Mouse (Mus musculus): ENCODE data around the gene Ckap2. TPM values are rescaled to one million over a fixed set of nuclear protein-coding genes. Genes with fewer than 3 reads are reported as not detected.
A peak's percentile ranks its signal among the peaks of the same experiment; 100 is the strongest.

The Ckap2 gene
- total and polyA plus RNA-seq, 3 experiments, result 8.9 to 63.9 (median 45.4) TPM

DNA sequence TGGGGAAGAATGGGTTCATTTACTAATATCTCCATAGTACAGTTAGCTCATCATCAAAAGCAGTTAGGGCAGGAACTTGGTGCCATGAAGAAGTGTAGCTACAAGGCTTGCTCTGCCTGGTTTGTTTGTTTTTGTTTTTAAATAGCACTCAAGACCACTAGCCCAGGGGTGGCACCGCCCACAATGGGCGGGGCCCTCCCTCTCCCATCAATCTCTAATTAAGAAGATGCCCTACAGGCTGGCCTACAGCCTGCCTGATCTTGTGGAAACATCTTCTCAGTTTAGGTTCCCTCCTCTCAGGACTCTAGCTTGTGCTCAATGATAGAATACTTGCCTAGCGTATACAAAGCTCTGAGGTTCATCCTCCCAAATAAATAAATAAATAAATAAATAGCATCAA, 735 bp downstream of the Ckap2 start:
- TF ChIP-seq GATA1 (IDR thresholded peaks at IDR 0.05; ENCODE audit: borderline replicate concordance, low read length) (no peak), POLR2AphosphoS5 (IDR thresholded peaks at IDR 0.05; ENCODE audit: insufficient replicate concordance, low read depth, low read length) (no peak), TAL1 (conservative IDR thresholded peaks at IDR 0.05; ENCODE audit: low read depth, low read length) (no peak), CTCF (IDR thresholded peaks at IDR 0.05; ENCODE audit: low read depth, low read length) (no peak), GATA2 (IDR thresholded peaks at IDR 0.05; ENCODE audit: borderline replicate concordance, low read depth, low read length) (no peak)
- DNase-seq (ENCODE audit: low spot score) (no peak), ATAC-seq (ENCODE audit: extremely low read depth, insufficient number of reproducible peaks, low FRiP score, poor library complexity, severe bottlenecking) (peak; percentile 48; the same call in 1 of the 2 replicates)
- Histone ChIP-seq H3K27me3 (ENCODE audit: insufficient read depth, low read length) (peaks cover 5% of the 10 kb centered on the region; the same call in 1 of the 2 replicates), H3K4me3 (ENCODE audit: low read depth, low read length) (peak overlapping the region; percentile 84), H3K9me3 (replicated peaks) (no peaks in the 10 kb centered on the region), H3K4me1 (ENCODE audit: insufficient read depth, low read depth, low read length) (peaks cover 29% of the 10 kb centered on the region), H3K36me3 (replicated peaks) (peaks cover 26% of the 10 kb centered on the region)

DNA sequence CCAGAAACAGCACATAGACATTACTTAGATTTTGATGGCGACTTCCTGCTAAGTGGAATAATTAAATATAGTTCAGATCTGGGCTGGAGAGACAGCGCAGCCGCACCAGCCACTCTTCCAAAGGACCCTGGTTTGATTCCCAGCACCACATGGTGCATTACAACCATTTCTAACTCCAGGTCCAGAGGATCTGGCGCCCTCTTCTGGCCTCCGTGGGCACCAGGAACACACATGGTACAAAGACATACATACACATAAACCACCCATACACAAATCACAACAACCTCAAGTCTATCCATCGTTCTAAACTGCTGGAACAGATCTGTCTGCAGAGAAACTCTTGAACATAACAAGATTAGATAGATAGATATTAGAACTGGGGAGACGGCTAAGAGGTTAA, 9.7 kb downstream of the Ckap2 start:
- no peak for DNase-seq (ENCODE audit: low spot score)
- ATAC-seq (ENCODE audit: extremely low read depth, insufficient number of reproducible peaks, low FRiP score, poor library complexity, severe bottlenecking), result no peak
- H3K4me3 ChIP-seq (ENCODE audit: low read depth, low read length), result no peak overlapping the region
- H3K36me3 ChIP-seq (replicated peaks), result peaks cover 64% of the 10 kb centered on the region
- no peak for TF ChIP-seq CTCF (IDR thresholded peaks at IDR 0.05; ENCODE audit: low read depth, low read length)
- TF ChIP-seq POLR2AphosphoS5 (IDR thresholded peaks at IDR 0.05; ENCODE audit: insufficient replicate concordance, low read depth, low read length), result no peak
- no peak for TF ChIP-seq GATA2 (IDR thresholded peaks at IDR 0.05; ENCODE audit: borderline replicate concordance, low read depth, low read length)
- no peak for TF ChIP-seq TAL1 (conservative IDR thresholded peaks at IDR 0.05; ENCODE audit: low read depth, low read length)
- no peak for TF ChIP-seq GATA1 (IDR thresholded peaks at IDR 0.05; ENCODE audit: borderline replicate concordance, low read length)
- no peaks in the 10 kb centered on the region for H3K4me1 ChIP-seq (ENCODE audit: insufficient read depth, low read depth, low read length)
- peaks cover 4% of the 10 kb centered on the region for H3K9me3 ChIP-seq (replicated peaks)
- H3K27me3 ChIP-seq (ENCODE audit: insufficient read depth, low read length), result no peaks in the 10 kb centered on the region

DNA sequence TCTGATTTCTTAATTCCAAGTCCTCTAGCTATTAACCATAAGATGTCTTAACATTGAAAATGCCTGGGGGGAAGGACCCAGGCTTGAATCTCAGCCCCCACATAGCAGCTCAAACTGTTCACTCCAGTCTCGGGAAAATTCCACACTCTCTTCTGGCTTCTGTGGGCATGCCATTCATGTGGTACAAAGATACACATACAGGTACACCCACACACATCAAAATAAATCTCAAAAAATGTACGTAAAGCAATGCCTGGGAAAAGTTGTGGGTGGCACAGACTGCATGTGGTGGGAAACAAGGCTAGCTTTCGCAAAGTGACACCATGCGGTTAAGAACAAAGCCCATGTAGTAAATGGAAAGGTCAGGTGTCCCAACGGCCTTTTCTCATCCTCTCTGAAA, 16.5 kb downstream of the Ckap2 start:
- ATAC-seq (ENCODE audit: extremely low read depth, insufficient number of reproducible peaks, low FRiP score, poor library complexity, severe bottlenecking), result no peak
- Histone ChIP-seq H3K27me3 (ENCODE audit: insufficient read depth, low read length) (no peaks in the 10 kb centered on the region), H3K36me3 (replicated peaks) (peaks cover 50% of the 10 kb centered on the region), H3K9me3 (replicated peaks) (no peaks in the 10 kb centered on the region), H3K4me3 (ENCODE audit: low read depth, low read length) (no peak overlapping the region), H3K4me1 (ENCODE audit: insufficient read depth, low read depth, low read length) (peaks cover 19% of the 10 kb centered on the region)
- no peak for DNase-seq (ENCODE audit: low spot score)
- TF ChIP-seq GATA2 (IDR thresholded peaks at IDR 0.05; ENCODE audit: borderline replicate concordance, low read depth, low read length), result no peak
- no peak for TF ChIP-seq GATA1 (IDR thresholded peaks at IDR 0.05; ENCODE audit: borderline replicate concordance, low read length)
- no peak for TF ChIP-seq TAL1 (conservative IDR thresholded peaks at IDR 0.05; ENCODE audit: low read depth, low read length)
- no peak for TF ChIP-seq CTCF (IDR thresholded peaks at IDR 0.05; ENCODE audit: low read depth, low read length)
- no peak for TF ChIP-seq POLR2AphosphoS5 (IDR thresholded peaks at IDR 0.05; ENCODE audit: insufficient replicate concordance, low read depth, low read length)

DNA sequence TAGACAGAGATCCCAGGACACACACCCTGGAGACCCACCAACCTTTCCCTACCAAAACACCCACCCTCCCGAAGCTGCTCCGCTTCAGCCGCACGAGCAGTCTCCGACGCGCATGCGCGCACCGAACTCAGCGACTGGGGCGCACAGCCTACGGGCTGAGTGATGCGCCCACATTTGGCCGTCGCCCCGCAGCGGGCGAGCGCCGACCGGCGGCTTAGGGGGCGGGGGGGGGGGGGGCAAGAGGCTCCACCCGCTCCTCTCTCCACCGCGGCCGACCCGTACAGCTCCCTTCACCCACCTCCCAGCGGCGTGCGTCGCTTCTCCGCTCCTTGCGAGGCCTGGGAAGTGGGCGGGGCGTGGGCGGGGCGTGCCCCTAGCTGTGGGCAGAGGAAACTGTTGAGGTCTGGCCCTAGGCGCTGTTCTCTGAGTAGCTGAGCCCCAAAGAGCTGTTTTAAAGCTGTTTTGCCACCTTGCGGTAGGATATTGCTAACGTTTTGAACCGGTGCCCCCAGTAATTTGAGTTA, 19.5 kb downstream of the Ckap2 start, which contains the start of gene Nek3:
Nek3 (minus strand) TSS at position 356 of the 524 bp plus-strand sequence.
- H3K9me3 ChIP-seq (replicated peaks), result no peaks in the 10 kb centered on the region
- H3K27me3 ChIP-seq (ENCODE audit: insufficient read depth, low read length), result no peaks in the 10 kb centered on the region
- H3K4me3 ChIP-seq (ENCODE audit: low read depth, low read length), result peak within 1 kb of the TSS; percentile 71
- H3K36me3 ChIP-seq (replicated peaks), result peaks cover 37% of the 10 kb centered on the region
- ATAC-seq (ENCODE audit: extremely low read depth, insufficient number of reproducible peaks, low FRiP score, poor library complexity, severe bottlenecking), result peak; percentile 89
- H3K4me1 ChIP-seq (ENCODE audit: insufficient read depth, low read depth, low read length), result peaks cover 19% of the 10 kb centered on the region
- DNase-seq (ENCODE audit: low spot score), result peak; percentile 79
- no peak for TF ChIP-seq POLR2AphosphoS5 (IDR thresholded peaks at IDR 0.05; ENCODE audit: insufficient replicate concordance, low read depth, low read length)
- no peak for TF ChIP-seq GATA1 (IDR thresholded peaks at IDR 0.05; ENCODE audit: borderline replicate concordance, low read length)
- no peak for TF ChIP-seq GATA2 (IDR thresholded peaks at IDR 0.05; ENCODE audit: borderline replicate concordance, low read depth, low read length)
- TF ChIP-seq TAL1 (conservative IDR thresholded peaks at IDR 0.05; ENCODE audit: low read depth, low read length), result no peak
- no peak for TF ChIP-seq CTCF (IDR thresholded peaks at IDR 0.05; ENCODE audit: low read depth, low read length)

DNA sequence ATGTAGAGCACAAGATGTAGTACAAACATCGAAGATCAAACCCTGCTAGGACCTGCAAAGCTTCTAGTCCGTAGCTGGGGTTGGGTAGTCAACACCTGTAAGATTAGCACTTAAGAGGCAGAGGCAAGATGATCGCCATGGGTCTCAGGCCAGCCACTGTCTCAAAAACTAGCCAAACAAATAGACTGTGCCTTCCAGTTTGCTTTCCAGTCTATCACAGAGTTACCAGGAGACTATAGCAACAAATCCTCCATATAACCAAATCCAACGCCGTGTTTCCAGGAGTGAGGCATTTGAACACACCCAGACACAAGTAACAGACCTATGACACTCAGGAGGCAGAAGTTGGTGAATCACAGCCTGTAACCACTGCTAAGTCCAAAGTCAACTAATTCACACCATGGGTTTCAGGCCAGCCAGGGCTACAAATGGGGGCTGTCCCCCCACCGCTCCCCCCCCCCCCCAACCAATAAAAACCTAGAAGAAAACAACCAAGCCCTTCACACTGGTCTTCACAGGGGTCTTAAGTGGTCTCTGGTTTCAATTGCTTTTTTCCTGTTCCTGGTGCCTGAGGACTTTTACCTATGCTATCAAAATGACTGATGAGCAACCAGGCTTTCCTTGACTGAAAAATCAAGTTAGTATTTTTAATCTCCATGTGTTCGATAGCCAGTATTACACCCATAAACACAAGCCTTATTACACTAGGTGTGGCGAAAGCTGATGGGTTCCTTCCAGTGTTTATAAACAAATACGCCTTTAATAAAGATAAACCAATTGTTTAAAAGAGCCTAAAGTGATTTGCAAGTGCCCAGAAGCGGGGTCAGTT, 20.2 kb downstream of the Ckap2 start:
- no peak for TF ChIP-seq POLR2AphosphoS5 (IDR thresholded peaks at IDR 0.05; ENCODE audit: insufficient replicate concordance, low read depth, low read length)
- TF ChIP-seq CTCF (IDR thresholded peaks at IDR 0.05; ENCODE audit: low read depth, low read length), result no peak
- TF ChIP-seq GATA1 (IDR thresholded peaks at IDR 0.05; ENCODE audit: borderline replicate concordance, low read length), result no peak
- no peak for TF ChIP-seq GATA2 (IDR thresholded peaks at IDR 0.05; ENCODE audit: borderline replicate concordance, low read depth, low read length)
- no peak for TF ChIP-seq TAL1 (conservative IDR thresholded peaks at IDR 0.05; ENCODE audit: low read depth, low read length)
- no peaks in the 10 kb centered on the region for H3K27me3 ChIP-seq (ENCODE audit: insufficient read depth, low read length)
- peaks cover 19% of the 10 kb centered on the region for H3K4me1 ChIP-seq (ENCODE audit: insufficient read depth, low read depth, low read length)
- DNase-seq (ENCODE audit: low spot score) (no peak), ATAC-seq (ENCODE audit: extremely low read depth, insufficient number of reproducible peaks, low FRiP score, poor library complexity, severe bottlenecking) (no peak)
- no peaks in the 10 kb centered on the region for H3K9me3 ChIP-seq (replicated peaks)
- peak overlapping the region; percentile 71 for H3K4me3 ChIP-seq (ENCODE audit: low read depth, low read length)
- peaks cover 30% of the 10 kb centered on the region for H3K36me3 ChIP-seq (replicated peaks)

DNA sequence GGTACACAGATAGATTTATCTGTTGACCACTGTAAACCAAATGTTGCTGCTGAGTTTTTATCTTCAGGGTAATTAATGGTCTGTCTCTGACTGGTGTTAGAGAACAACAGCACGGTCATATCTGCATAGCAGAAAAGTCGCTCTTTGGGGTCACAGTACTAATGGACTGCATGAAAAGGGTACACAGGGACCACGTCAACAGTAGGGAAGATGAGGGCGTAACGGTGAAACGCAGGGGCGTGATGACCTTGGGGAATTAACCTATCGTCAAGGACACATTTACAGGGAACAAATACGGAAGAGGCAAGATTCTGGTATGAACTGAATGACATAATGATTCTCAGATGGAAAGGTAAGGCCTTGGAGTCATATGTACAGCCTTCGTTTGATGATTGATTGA, 21.2 kb downstream of the Ckap2 start:
- Histone ChIP-seq H3K9me3 (replicated peaks) (no peaks in the 10 kb centered on the region), H3K4me1 (ENCODE audit: insufficient read depth, low read depth, low read length) (peaks cover 19% of the 10 kb centered on the region), H3K27me3 (ENCODE audit: insufficient read depth, low read length) (no peaks in the 10 kb centered on the region), H3K4me3 (ENCODE audit: low read depth, low read length) (no peak overlapping the region), H3K36me3 (replicated peaks) (peaks cover 22% of the 10 kb centered on the region)
- ATAC-seq (ENCODE audit: extremely low read depth, insufficient number of reproducible peaks, low FRiP score, poor library complexity, severe bottlenecking) (no peak), DNase-seq (ENCODE audit: low spot score) (no peak)
- TF ChIP-seq POLR2AphosphoS5 (IDR thresholded peaks at IDR 0.05; ENCODE audit: insufficient replicate concordance, low read depth, low read length) (no peak), GATA2 (IDR thresholded peaks at IDR 0.05; ENCODE audit: borderline replicate concordance, low read depth, low read length) (no peak), GATA1 (IDR thresholded peaks at IDR 0.05; ENCODE audit: borderline replicate concordance, low read length) (no peak), CTCF (IDR thresholded peaks at IDR 0.05; ENCODE audit: low read depth, low read length) (no peak), TAL1 (conservative IDR thresholded peaks at IDR 0.05; ENCODE audit: low read depth, low read length) (no peak)
